Mouse (Mus musculus): Measurements from ENCODE around the gene Prlr. TPM values are rescaled to one million over a fixed set of nuclear protein-coding genes. Genes with fewer than 3 reads are reported as not detected.

The Prlr gene
- total RNA-seq, 2 experiments from 2014 or later: 3.3 to 7.8 TPM

- DNase-seq (ENCODE audit: low spot score in 2 of 2): no peak
These were observed 51.6 kb downstream of the Prlr start for GRCm38 (mm10) chr15:10228636-10229035.

GRCm38 (mm10) chr15:10235977-10236376 is 58.9 kb downstream of the Prlr start:
- no peak for DNase-seq (ENCODE audit: low spot score in 2 of 2)

GRCm38 (mm10) chr15:10236812-10237211 is 59.8 kb downstream of the Prlr start:
- no peak for DNase-seq (ENCODE audit: low spot score in 2 of 2)

- DNase-seq (ENCODE audit: low spot score in 2 of 2): no peak
These were observed 61.4 kb downstream of the Prlr start for GRCm38 (mm10) chr15:10238454-10238853.

- DNase-seq (ENCODE audit: low spot score in 2 of 2): no peak
These were observed 63.3 kb downstream of the Prlr start for GRCm38 (mm10) chr15:10240228-10240795.

DNA sequence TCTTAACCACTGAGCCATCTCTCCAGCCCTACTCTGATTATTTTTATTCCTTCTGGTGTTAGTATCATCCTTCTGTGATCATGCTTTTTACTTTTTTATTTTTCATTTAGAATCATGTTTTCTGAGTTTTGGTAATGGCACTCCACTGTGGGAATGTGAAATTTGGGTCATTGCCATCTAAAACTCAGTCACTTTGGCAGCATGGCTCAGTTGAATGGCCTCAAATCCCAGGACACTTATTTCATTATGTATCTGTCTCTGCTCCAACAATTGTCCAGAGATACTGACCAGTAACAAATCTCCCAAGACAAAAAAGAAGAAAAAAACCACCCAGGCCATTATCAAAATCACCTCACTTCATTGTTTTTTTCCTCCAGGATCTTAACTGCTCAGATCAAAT is 65.2 kb downstream of the Prlr start:
- DNase-seq (ENCODE audit: low spot score in 2 of 2): no peak

- peak in 1 of 2 experiments; percentile 19 for DNase-seq (ENCODE audit: low spot score in 2 of 2)
These were observed 72.2 kb downstream of the Prlr start for GRCm38 (mm10) chr15:10249285-10249684.

DNA sequence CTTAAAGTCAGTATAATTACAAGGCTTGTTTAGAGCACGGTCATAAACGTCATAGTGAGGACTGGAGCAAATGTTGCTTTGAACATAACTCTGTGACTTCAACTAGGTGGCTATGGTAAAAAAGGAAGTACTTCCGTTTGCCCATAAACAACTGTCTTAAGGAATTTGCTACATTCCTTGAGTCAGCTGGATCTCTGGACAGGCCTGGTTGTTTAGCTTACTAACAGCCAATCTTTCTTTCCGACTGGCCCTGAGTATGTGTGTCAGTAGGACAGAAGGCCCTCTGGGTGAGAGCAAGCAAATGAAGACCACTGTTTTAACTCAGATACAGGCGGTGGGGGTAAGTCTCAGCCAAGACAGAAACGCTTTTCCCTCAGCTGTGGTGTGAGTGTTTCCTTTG is 73.7 kb downstream of the Prlr start:
- DNase-seq (ENCODE audit: low spot score in 2 of 2): no peak

GRCm38 (mm10) chr15:10252526-10252925 is 75.5 kb downstream of the Prlr start:
- DNase-seq (ENCODE audit: low spot score in 2 of 2): no peak

GRCm38 (mm10) chr15:10262219-10262618 is 85.2 kb downstream of the Prlr start:
- DNase-seq (ENCODE audit: low spot score in 2 of 2): no peak

DNA sequence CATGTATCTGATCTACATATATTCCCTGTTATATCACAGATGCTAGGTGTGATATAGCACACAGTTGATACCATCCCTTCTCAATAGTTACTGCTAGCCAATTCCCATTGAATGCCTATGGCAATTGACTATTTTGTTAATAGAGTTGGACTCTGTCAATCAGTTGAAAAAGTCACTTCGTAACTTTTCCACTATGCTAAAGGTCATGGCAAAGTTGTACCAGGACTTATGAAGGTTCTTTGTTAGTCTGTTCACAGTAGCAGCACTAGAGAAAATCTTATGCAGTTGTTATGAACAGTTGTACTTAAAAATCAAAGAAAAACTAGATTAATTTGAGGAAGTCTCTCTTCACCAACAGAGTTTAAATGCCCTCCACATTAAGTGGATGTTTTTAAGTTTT is 85.6 kb downstream of the Prlr start:
- DNase-seq (ENCODE audit: low spot score in 2 of 2): no peak

DNA sequence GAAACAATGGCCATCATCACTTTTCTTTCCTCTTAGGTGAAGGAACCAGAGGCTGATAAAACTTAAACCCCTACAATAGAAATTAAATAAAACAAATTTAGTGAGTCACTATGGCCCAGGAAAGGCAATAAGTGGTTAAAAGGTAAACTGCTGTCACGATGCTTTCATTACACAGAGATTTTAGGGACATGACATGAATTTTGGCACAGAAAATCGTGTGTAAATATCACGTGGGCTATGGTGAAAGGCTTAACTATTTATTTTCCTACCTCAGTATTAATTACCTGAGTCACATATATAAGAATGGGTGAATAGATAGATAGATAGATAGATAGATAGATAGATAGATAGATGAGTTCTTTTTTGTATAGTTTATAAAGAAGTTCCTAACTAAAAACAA is 86.4 kb downstream of the Prlr start:
- DNase-seq (ENCODE audit: low spot score in 2 of 2): no peak

- peak in 1 of 2 experiments; percentile 45 for DNase-seq (ENCODE audit: low spot score in 2 of 2)
These were observed 87.8 kb downstream of the Prlr start for GRCm38 (mm10) chr15:10264885-10265284.

DNA sequence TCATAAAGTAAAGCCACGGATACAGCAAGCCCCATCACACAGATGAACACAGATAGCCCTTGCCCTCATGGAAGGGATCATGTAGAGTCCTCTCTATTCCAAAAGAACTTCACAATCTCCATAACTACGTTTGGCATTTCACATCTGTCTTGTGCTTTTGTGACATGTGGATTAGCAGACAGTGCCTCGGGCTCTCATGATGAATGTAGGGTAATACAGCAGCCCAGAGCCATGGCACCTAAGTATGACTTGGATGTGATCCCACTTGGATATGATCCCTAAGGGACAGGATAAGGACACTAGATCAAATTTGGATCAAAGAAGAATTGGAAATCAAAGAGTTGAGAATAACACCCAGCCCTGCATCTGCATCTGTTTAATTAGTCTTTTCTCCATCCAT is 90.2 kb downstream of the Prlr start:
- DNase-seq (ENCODE audit: low spot score in 2 of 2): no peak

- DNase-seq (ENCODE audit: low spot score in 2 of 2): no peak
These were observed 99.3 kb downstream of the Prlr start for GRCm38 (mm10) chr15:10276386-10276785.

DNA sequence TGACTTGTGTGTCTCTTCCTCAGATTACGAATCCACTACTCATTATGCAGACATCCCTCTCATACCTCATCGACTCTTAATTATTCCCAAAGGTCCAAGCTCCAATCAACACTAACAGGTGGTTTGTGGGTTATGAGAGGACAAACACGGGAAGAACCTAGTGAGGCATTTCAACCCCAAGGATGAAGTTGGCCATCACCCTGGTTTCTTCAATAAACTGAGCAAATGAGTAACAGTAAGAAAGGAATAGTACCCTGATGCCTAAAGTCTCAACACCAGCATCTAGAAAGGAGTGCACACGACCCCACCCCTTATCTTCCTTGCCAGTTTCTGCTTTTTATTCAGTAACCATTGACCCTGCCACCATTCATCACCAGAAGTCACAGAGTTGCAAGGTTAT is 100.4 kb downstream of the Prlr start:
- DNase-seq (ENCODE audit: low spot score in 2 of 2): no peak

- DNase-seq (ENCODE audit: low spot score in 2 of 2): no peak
These were observed 104.5 kb downstream of the Prlr start for GRCm38 (mm10) chr15:10281546-10281945.

- DNase-seq (ENCODE audit: low spot score in 2 of 2): no peak
These were observed 106.6 kb downstream of the Prlr start for GRCm38 (mm10) chr15:10283661-10284060.

GRCm38 (mm10) chr15:10296570-10296969 is 119.5 kb downstream of the Prlr start:
- no peak for DNase-seq (ENCODE audit: low spot score in 2 of 2)

GRCm38 (mm10) chr15:10298058-10298457 is 121.0 kb downstream of the Prlr start:
- DNase-seq (ENCODE audit: low spot score in 2 of 2): no peak

DNA sequence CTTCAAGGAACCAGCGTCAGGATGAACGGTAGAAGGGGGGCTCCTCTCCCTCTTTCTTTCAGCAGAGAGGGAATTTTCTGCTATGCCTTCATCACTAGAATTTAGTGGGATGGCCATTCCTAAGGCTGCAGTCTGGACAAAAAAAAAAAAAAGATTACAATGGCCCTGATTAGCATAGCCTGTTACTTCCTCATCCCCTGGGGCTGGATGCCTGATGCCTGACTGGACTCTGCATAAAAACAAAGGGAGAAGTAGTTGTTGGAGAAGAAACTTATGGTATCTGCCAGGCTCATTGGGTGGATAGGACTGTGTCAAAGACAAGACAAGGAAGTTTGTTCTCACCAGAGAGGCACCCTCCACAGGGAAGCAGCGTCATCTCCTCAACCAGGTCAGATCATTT is 122.4 kb downstream of the Prlr start:
- no peak for DNase-seq (ENCODE audit: low spot score in 2 of 2)

DNA sequence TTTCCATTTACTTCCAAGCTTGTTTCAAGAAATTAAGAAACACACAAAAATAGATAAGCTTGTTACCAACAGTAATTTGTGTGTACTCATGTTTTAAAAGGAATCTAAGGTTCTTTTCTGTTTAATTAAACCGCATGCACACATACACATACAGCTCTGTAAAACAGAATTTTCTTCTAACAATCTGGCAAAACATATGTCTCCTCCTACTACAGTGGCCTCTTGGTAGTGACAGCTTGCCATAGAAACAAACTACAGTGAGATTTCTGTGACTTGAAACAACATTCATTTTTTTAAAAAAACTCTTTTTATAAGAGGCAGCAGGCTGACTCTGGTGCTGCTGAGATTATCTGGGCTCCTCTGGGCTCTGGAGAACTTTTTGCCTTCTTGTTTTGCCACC is 129.4 kb downstream of the Prlr start:
- peak in 1 of 2 experiments; percentile 53 for DNase-seq (ENCODE audit: low spot score in 2 of 2)

GRCm38 (mm10) chr15:10311826-10312225 is 134.8 kb downstream of the Prlr start:
- no peak for DNase-seq (ENCODE audit: low spot score in 2 of 2)

Data from layer of hippocampus, postnatal 14 days (tissue).